Mouse (Mus musculus) hindbrain, embryonic 14.5 days (tissue): ENCODE data around the gene Hoxd12. TPM values are rescaled to one million over a fixed set of nuclear protein-coding genes. Genes with fewer than 3 reads are reported as not detected.

Experiments used
- ATAC-seq: fragments of 200-750 bp; cut with Nextera tagmentation; 2 replicates; pipeline ENCODE4 v1.8.0; 2017; ENCODE audit warnings: moderate number of reproducible peaks, mild to moderate bottlenecking, moderate TSS enrichment, moderate library complexity; ENCODE audit not compliant: low FRiP score
- DNase-seq: peaks from one replicate; pipeline ENCODE4 v3.0.0-alpha.2; 2015; ENCODE audit warnings: low spot score
- H3K27ac ChIP-seq: fragments of 300-500 bp; sonication (generic); 2 replicates; pipeline ENCODE4 v1.5.1; 2014; ENCODE audit warnings: mild to moderate bottlenecking, moderate library complexity
- H3K27me3 ChIP-seq: fragments of 300-500 bp; sonication (generic); 2 replicates; pipeline ENCODE4 v1.6.1; 2014; ENCODE audit warnings: mild to moderate bottlenecking, low read length, mixed read lengths; ENCODE audit not compliant: control insufficient read depth, insufficient read depth
- H3K36me3 ChIP-seq: fragments of 300-500 bp; sonication (generic); replicated peaks from 2 replicates; pipeline ENCODE4 v1.6.1; 2014; ENCODE audit not compliant: control insufficient read depth, insufficient read depth
- H3K4me1 ChIP-seq: fragments of 300-500 bp; sonication (generic); replicated peaks from 2 replicates; pipeline ENCODE4 v1.6.1; 2014; ENCODE audit warnings: antibody characterized with exemption, low read length, mixed read lengths; ENCODE audit not compliant: control insufficient read depth, insufficient read depth
- H3K4me2 ChIP-seq: fragments of 300-500 bp; sonication (generic); replicated peaks from 2 replicates; pipeline ENCODE4 v1.6.1; 2014; ENCODE audit warnings: mild to moderate bottlenecking, moderate library complexity
- H3K4me3 ChIP-seq: fragments of 300-500 bp; sonication (generic); replicated peaks from 2 replicates; pipeline ENCODE4 v1.5.1; 2014; ENCODE audit warnings: mild to moderate bottlenecking, low read length
- H3K9ac ChIP-seq: fragments of 300-500 bp; sonication (generic); 2 replicates; pipeline ENCODE4 v1.6.1; 2014
- H3K9me3 ChIP-seq: fragments of 300-500 bp; sonication (generic); 2 replicates; pipeline ENCODE4 v1.6.1; 2016; ENCODE audit warnings: low read length; ENCODE audit not compliant: control insufficient read depth
- WGBS: fragments of 180-500 bp; shearing (Covaris S2); extraction: QIAGEN DNeasy Blood & Tissue Kit; methylation state at CpG from one replicate; pipeline ENCODE4 v1.1.7; 2014; 5-methylcytosine and 5-hydroxymethylcytosine counted together
- polyA plus RNA-seq: library from polyadenylated mRNA; unstranded; fragments of >200 nt; fragmentation: Nextera tagmentation; extraction: Ambion mirVana; gene quantifications from 2 replicates; pipeline ENCODE4 v1.2.1, GENCODE M21; 2014

Gene Hoxd12
- polyA plus RNA-seq, 1 experiment from 2014 or later = not detected

DNA sequence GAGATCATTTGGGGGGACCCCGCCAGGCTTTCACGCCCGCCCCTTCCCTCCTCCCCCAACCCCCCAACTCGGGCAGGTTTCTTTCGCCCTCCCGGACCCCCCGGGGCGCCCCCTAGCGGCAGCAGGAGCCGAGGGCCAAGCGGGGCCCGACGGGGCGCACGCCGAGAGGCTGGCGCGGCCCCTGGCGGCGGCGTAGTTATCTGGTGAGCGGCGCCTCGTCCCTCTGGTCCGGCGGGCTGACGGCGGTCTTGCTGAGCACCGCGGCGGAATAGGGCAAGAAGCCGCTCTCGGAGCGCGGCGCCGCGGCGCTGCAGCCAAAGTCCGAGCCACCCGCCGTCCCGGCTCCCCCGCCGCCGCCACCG is 19.4 kb upstream of the Hoxd12 start:
- peaks cover 5% of the 10 kb centered on the region; the same call in 1 of the 2 replicates for H3K4me1 ChIP-seq
- no peaks in the 10 kb centered on the region for H3K9me3 ChIP-seq
- H3K4me3 ChIP-seq = peak overlapping the region; percentile 33
- peaks cover 88% of the 10 kb centered on the region for H3K27me3 ChIP-seq
- no peak for ATAC-seq
- peak overlapping the region; percentile 52 for H3K4me2 ChIP-seq
- DNase-seq = no peak
- H3K9ac ChIP-seq = peak overlapping the region; percentile 46; the same call in 1 of the 2 replicates
- WGBS = under 1% methylated on average over 46 of the region's 47 CpGs
- H3K36me3 ChIP-seq = no peaks in the 10 kb centered on the region
- peak overlapping the region; percentile 66 for H3K27ac ChIP-seq

DNA sequence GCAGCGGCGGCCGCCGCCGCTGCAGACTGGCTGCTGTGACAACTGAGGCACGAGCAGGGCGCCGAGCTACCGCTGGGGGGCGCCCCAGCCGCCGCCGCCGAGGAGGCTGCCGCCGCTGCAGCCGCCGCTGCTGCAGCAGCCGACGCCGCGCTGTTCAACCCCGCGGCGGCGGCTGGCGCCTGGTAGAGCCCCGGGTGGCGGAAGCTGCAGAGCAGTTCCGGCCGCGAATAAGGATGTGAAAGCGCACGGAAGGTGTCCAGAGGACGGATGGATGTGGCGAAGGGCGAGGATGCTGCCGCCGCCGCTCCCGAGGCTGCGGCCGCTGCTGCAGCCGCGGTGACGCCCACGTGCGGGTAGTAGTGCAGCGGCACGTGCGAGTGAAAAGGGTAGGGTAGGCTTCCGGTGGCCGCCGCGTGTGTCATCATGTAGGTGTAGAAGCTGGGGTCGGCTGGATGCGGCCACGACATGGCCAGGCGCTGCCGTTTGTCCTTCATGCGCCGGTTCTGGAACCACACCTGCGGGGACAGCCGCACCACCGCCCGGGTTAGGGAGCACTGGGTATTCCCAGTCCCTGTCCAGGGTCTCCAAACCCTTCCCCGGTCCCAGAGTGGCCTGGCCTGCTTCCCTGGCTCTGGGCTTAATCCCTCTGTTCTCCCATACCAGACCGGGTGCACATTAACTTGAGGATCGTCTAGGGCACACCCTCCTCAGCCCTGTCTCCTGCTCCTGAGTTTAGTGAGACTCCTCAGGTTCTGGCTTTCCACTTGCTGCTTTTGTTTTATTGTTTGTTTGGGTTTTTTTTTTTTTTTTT is 18.8 kb upstream of the Hoxd12 start:
- Histone ChIP-seq H3K4me3 (peak overlapping the region; percentile 33), H3K4me2 (peak overlapping the region; percentile 52), H3K27me3 (peaks cover 88% of the 10 kb centered on the region), H3K4me1 (peaks cover 5% of the 10 kb centered on the region; the same call in 1 of the 2 replicates), H3K9me3 (no peaks in the 10 kb centered on the region), H3K9ac (peak overlapping the region; percentile 46; the same call in 1 of the 2 replicates), H3K27ac (peak overlapping the region; percentile 66), H3K36me3 (no peaks in the 10 kb centered on the region)
- WGBS = under 1% methylated on average over 63 of the region's 69 CpGs
- ATAC-seq = peak; percentile 27; the same call in 1 of the 2 replicates
- DNase-seq = peak; percentile 55

DNA sequence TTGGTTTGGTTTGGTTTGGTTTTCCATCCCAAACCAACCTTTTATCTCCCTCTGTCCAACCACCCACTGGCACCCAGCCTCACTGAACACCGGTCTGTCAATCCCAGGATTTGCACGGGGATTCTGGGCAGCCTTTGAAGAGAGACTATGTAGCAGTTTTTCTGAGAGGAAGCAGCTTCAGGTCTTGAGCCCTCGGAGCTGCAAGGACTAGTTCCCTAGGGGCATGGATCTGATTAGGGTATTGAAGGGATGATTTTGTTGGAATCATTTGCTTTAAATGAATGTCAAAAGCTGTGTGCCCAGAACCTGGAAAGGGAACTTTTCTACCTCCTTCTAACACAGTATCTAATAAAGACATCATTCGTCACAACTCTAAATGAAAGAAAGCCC is 18.2 kb upstream of the Hoxd12 start:
- H3K9me3 ChIP-seq = no peaks in the 10 kb centered on the region
- peak overlapping the region; percentile 66; the same call in 1 of the 2 replicates for H3K27ac ChIP-seq
- WGBS = 3% methylated on average over 4 of the region's 4 CpGs
- peak overlapping the region; percentile 33 for H3K4me3 ChIP-seq
- ATAC-seq = no peak
- peak; percentile 39 for DNase-seq
- peaks cover 88% of the 10 kb centered on the region for H3K27me3 ChIP-seq
- H3K4me2 ChIP-seq = peak overlapping the region; percentile 52
- 0 out of 2 replicates have a peak overlapping the region, but pooled peaks have one; percentile 46 for H3K9ac ChIP-seq
- H3K4me1 ChIP-seq = peaks cover 5% of the 10 kb centered on the region; the same call in 1 of the 2 replicates
- H3K36me3 ChIP-seq = no peaks in the 10 kb centered on the region

DNA sequence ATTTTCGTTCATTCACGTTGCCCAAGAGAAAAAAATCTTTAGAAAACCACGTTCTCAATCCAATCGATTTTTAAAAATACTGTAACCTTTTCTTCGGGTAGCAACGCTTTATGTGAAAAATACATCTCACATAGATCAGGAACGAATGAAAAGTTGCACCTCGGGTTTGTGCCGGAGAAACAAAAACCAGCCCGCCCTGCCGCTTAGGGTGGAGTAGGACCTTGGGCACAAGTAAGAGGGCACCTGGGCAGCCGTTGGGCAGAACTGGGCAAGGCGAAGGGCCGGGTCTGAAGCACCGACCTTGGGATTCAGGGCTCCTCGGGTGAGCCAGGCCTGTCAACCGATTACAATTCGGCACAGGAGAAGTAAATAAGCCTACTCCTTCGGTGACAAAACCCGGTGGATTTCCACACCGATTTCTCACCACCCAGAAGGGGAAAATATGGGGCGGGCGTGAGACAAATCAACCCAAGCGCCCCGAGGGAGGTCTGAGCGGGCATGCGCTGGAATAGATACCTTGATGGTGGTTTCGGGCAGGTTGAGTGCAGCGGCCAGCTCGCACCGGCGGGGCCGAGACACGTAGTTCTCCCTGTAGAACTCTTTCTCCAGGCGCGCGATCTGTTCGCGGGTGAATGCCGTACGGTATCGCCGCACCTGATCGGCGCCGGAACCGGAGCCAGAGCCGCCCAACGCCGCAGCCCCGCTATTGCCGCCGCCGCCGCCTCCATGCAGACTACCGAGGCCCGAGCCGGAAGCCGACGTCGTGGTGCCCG is 17.4 kb upstream of the Hoxd12 start:
- DNase-seq (peak; percentile 51), ATAC-seq (no peak)
- peak overlapping the region; percentile 33 for H3K4me3 ChIP-seq
- peaks cover 5% of the 10 kb centered on the region; the same call in 1 of the 2 replicates for H3K4me1 ChIP-seq
- peak overlapping the region; percentile 54 for H3K9ac ChIP-seq
- WGBS = 4% methylated on average over 62 of the region's 62 CpGs
- peak overlapping the region; percentile 76 for H3K27ac ChIP-seq
- H3K27me3 ChIP-seq = peaks cover 88% of the 10 kb centered on the region
- peak overlapping the region; percentile 19; the same call in 1 of the 2 replicates for H3K4me2 ChIP-seq
- H3K9me3 ChIP-seq = no peaks in the 10 kb centered on the region
- no peaks in the 10 kb centered on the region for H3K36me3 ChIP-seq

DNA sequence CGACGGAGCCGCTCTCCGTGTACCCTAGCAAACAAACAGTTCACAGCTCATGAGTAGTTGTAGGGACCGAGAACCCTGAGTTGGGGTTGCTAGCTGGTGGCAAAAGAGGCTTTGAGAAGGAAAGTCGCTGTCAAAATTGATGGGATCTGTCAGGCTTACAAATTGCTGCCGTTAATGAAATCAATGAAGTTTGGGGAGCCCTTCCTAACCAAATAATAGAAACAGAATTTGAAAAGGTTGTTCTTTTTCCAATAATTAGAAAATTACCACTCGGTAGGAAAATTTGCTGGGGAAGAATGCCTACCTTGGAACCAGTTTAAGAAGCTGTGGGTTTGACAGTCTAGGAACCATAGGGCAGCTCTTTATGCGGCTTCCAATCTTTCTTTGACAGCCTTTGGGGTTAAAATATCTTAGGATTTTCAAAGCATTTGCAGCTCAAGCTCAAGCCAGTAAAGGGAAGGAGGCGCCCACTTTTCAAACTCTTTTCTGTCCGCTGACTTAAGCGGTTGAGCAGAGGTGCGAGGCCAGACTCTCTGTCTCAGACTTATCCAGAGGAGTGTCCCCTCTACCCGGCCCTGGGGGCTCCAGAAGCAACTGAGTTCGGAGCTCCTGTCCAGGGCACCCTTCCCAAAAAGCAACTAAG is 16.7 kb upstream of the Hoxd12 start:
- no peaks in the 10 kb centered on the region for H3K9me3 ChIP-seq
- DNase-seq (peak; percentile 38), ATAC-seq (no peak)
- H3K4me3 ChIP-seq = peak overlapping the region; percentile 33
- peak overlapping the region; percentile 26 for H3K4me2 ChIP-seq
- peaks cover 5% of the 10 kb centered on the region; the same call in 1 of the 2 replicates for H3K4me1 ChIP-seq
- H3K36me3 ChIP-seq = no peaks in the 10 kb centered on the region
- peak overlapping the region; percentile 76 for H3K27ac ChIP-seq
- WGBS = 2% methylated on average over 15 of the region's 15 CpGs
- H3K9ac ChIP-seq = peak overlapping the region; percentile 54
- H3K27me3 ChIP-seq = peaks cover 89% of the 10 kb centered on the region

DNA sequence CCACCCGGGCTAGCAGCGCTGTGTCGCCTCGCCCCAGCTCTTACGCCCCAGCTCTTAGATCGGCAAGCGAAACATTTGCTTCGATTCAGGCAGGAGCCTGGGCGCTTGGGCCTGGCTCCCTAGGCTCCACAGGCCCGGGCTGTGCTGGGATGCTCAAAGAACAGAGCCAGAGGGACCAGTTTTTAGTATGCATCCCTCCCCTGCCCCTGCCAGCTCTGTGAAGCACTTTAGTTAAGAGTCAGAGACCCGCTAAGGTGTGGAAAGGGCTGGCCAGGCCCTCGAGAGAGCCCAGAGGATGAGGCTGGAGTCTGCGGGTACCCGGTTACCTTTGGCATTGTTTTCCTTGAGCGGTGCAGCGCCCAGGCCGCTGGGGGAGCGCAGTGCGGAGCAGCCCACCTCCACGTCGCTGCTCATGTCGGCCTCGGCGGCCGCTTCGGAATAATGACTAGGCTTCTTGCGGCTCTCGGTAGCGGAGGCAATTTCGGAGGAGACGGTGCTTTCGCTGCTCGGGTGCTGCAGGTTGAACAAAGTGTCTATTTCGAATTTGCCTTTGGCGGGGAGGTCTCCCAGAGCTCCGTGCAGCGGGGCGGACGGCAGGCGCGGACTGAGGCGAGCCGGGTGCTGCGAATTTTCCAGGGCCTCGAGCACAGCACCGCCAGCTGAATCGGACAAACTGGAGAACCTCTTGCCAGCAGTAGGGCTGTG is 16.0 kb upstream of the Hoxd12 start:
- Histone ChIP-seq H3K36me3 (no peaks in the 10 kb centered on the region), H3K4me3 (peak overlapping the region; percentile 33), H3K9ac (peak overlapping the region; percentile 54), H3K4me1 (peaks cover 5% of the 10 kb centered on the region; the same call in 1 of the 2 replicates), H3K27me3 (peaks cover 94% of the 10 kb centered on the region), H3K27ac (peak overlapping the region; percentile 76), H3K4me2 (peak overlapping the region; percentile 26), H3K9me3 (no peaks in the 10 kb centered on the region)
- no peak for ATAC-seq
- under 1% methylated on average over 47 of the region's 47 CpGs for WGBS
- DNase-seq = peak; percentile 40

DNA sequence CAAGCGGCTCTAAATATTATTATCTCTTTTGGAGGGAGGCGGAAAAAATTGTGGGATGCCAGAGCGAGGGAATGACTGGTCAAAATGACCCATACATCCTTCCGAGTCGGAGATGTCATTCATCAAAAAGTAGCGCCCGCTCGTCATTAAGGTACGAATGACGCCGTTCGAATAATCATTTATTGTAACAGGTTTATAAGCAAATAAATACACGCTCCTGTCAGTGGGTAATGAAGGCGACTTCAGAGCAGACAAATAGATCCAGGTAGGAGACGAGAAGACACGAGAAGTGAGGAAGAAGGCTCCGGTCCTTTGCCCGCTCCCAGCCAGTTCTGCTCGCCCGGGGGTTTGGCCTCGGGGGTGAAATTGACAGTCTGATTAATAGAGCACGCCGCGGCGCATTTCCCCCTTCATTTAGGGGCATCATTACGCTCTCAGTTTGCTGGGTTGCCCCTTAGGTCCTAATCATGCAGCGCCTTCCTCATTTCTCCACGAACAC is 15.3 kb upstream of the Hoxd12 start, which contains the start of gene Evx2:
Gene Evx2 (minus strand): TSS at position 51 of the 499 bp plus-strand sequence.
- DNase-seq (no peak), ATAC-seq (no peak)
- peaks cover 94% of the 10 kb centered on the region for H3K27me3 ChIP-seq
- 1% methylated on average over 28 of the region's 28 CpGs for WGBS
- no peaks in the 10 kb centered on the region for H3K36me3 ChIP-seq
- no peaks in the 10 kb centered on the region for H3K9me3 ChIP-seq
- peak within 1 kb of the TSS; percentile 54 for H3K9ac ChIP-seq
- peak within 1 kb of the TSS; percentile 76 for H3K27ac ChIP-seq
- peak within 1 kb of the TSS; percentile 33 for H3K4me3 ChIP-seq
- H3K4me1 ChIP-seq = peaks cover 5% of the 10 kb centered on the region; the same call in 1 of the 2 replicates
- peak within 1 kb of the TSS; percentile 28 for H3K4me2 ChIP-seq
